Mouse (Mus musculus) megakaryocyte, embryonic 14.5 days (primary cell): ENCODE results near the gene Stt3a. TPM values are rescaled to one million over a fixed set of nuclear protein-coding genes. Genes with fewer than 3 reads are reported as not detected.

Experiments used
- H3K27me3 ChIP-seq: replicated peaks from 2 replicates; pipeline ENCODE3; 2012; ENCODE audit warnings: inconsistent platforms
- H3K36me3 ChIP-seq: replicated peaks from 2 replicates; pipeline ENCODE3; 2012; ENCODE audit warnings: low read length, inconsistent platforms, mixed read lengths
- H3K4me1 ChIP-seq: 2 replicates; pipeline ENCODE4 v1.6.1; 2012; ENCODE audit warnings: inconsistent platforms
- H3K4me3 ChIP-seq: replicated peaks from 2 replicates; pipeline ENCODE3; 2012; ENCODE audit warnings: moderate library complexity, mild to moderate bottlenecking, inconsistent platforms
- H3K9me3 ChIP-seq: 2 replicates; pipeline ENCODE4 v1.6.1; 2012; ENCODE audit warnings: inconsistent platforms
- FLI1 ChIP-seq: IDR thresholded peaks from 2 replicates; pipeline ENCODE4 v1.6.1; 2012; ENCODE audit warnings: low read length, inconsistent platforms, mixed read lengths
- GATA1 ChIP-seq: IDR thresholded peaks from 3 replicates; pipeline ENCODE4 v1.6.1; 2012; ENCODE audit warnings: mixed read lengths, low read length, inconsistent platforms, borderline replicate concordance
- polyA plus RNA-seq: library from polyadenylated mRNA; stranded (reverse); fragments of >175 nt; gene quantifications from 2 replicates; pipeline ENCODE4 v1.2.3, GENCODE M21; 2012; ENCODE audit warnings: low replicate concordance; ENCODE audit not compliant: insufficient read depth

The Stt3a gene
- polyA plus RNA-seq, 1 experiment: 2.3 TPM

GRCm38 (mm10) chr9:36796224-36796623 lies 28.7 kb upstream of the Stt3a start:
- H3K27me3 ChIP-seq: peaks cover 2% of the 10 kb centered on the region
- H3K36me3 ChIP-seq: peaks cover 19% of the 10 kb centered on the region
- TF ChIP-seq FLI1 (no peak), GATA1 (no peak)
- H3K4me1 ChIP-seq: peaks cover 19% of the 10 kb centered on the region; the same call in 1 of the 2 replicates
- peak overlapping the region; percentile 97 for H3K4me3 ChIP-seq
- no peaks in the 10 kb centered on the region for H3K9me3 ChIP-seq

GRCm38 (mm10) chr9:36795556-36795955 lies 28.1 kb upstream of the Stt3a start:
- H3K4me3 ChIP-seq: peak overlapping the region; percentile 97
- H3K9me3 ChIP-seq: no peaks in the 10 kb centered on the region
- H3K4me1 ChIP-seq: peaks cover 19% of the 10 kb centered on the region; the same call in 1 of the 2 replicates
- no peak for TF ChIP-seq GATA1
- no peak for TF ChIP-seq FLI1
- peaks cover 2% of the 10 kb centered on the region for H3K27me3 ChIP-seq
- H3K36me3 ChIP-seq: peaks cover 26% of the 10 kb centered on the region

GRCm38 (mm10) chr9:36794487-36794886 lies 27.0 kb upstream of the Stt3a start:
- peaks cover 36% of the 10 kb centered on the region for H3K36me3 ChIP-seq
- H3K4me3 ChIP-seq: no peak overlapping the region
- H3K9me3 ChIP-seq: no peaks in the 10 kb centered on the region
- no peaks in the 10 kb centered on the region for H3K27me3 ChIP-seq
- peaks cover 19% of the 10 kb centered on the region; the same call in 1 of the 2 replicates for H3K4me1 ChIP-seq
- TF ChIP-seq FLI1: no peak
- no peak for TF ChIP-seq GATA1

- TF ChIP-seq GATA1: no peak
- no peak for TF ChIP-seq FLI1
- H3K4me3 ChIP-seq: no peak overlapping the region
- no peaks in the 10 kb centered on the region for H3K9me3 ChIP-seq
- H3K4me1 ChIP-seq: peaks cover 19% of the 10 kb centered on the region; the same call in 1 of the 2 replicates
- H3K36me3 ChIP-seq: peaks cover 59% of the 10 kb centered on the region
- no peaks in the 10 kb centered on the region for H3K27me3 ChIP-seq
Measured at GRCm38 (mm10) chr9:36792191-36792590, 24.7 kb upstream of the Stt3a start.

- TF ChIP-seq GATA1 (no peak), FLI1 (no peak)
- Histone ChIP-seq H3K4me3 (no peak overlapping the region), H3K36me3 (peaks cover 96% of the 10 kb centered on the region), H3K4me1 (no peaks in the 10 kb centered on the region), H3K27me3 (no peaks in the 10 kb centered on the region), H3K9me3 (no peaks in the 10 kb centered on the region)
Measured at GRCm38 (mm10) chr9:36783921-36784320, 16.4 kb upstream of the Stt3a start.

- peaks cover 12% of the 10 kb centered on the region for H3K36me3 ChIP-seq
- H3K4me3 ChIP-seq: peak overlapping the region; percentile 100
- H3K4me1 ChIP-seq: peaks cover 11% of the 10 kb centered on the region
- TF ChIP-seq GATA1 (no peak), FLI1 (no peak)
- H3K27me3 ChIP-seq: no peaks in the 10 kb centered on the region
- no peaks in the 10 kb centered on the region for H3K9me3 ChIP-seq
Measured at GRCm38 (mm10) chr9:36769048-36769413, 1.6 kb upstream of the Stt3a start.

- Histone ChIP-seq H3K4me1 (peaks cover 14% of the 10 kb centered on the region), H3K27me3 (no peaks in the 10 kb centered on the region), H3K36me3 (peaks cover 19% of the 10 kb centered on the region), H3K4me3 (peak overlapping the region; percentile 100), H3K9me3 (no peaks in the 10 kb centered on the region)
- no peak for TF ChIP-seq GATA1
- TF ChIP-seq FLI1: no peak
Measured at GRCm38 (mm10) chr9:36768156-36769047, 923 bp upstream of the Stt3a start.

- no peaks in the 10 kb centered on the region for H3K9me3 ChIP-seq
- H3K36me3 ChIP-seq: peaks cover 53% of the 10 kb centered on the region
- no peak for TF ChIP-seq GATA1
- no peak for TF ChIP-seq FLI1
- H3K4me3 ChIP-seq: no peak overlapping the region
- no peaks in the 10 kb centered on the region for H3K27me3 ChIP-seq
- peaks cover 14% of the 10 kb centered on the region for H3K4me1 ChIP-seq
Measured at GRCm38 (mm10) chr9:36764378-36764777, 3.1 kb downstream of the Stt3a start.

- Histone ChIP-seq H3K9me3 (no peaks in the 10 kb centered on the region), H3K4me1 (peaks cover 24% of the 10 kb centered on the region), H3K4me3 (peak within 1 kb of the TSS; percentile 91), H3K36me3 (peaks cover 42% of the 10 kb centered on the region), H3K27me3 (no peaks in the 10 kb centered on the region)
- TF ChIP-seq FLI1 (no peak), GATA1 (no peak)
Measured at GRCm38 (mm10) chr9:36727034-36727755, 40.3 kb downstream of the Stt3a start, which contains the start of gene Chek1. TSS of gene Chek1 (minus strand) at chr9:36727065.
